Mouse (Mus musculus) megakaryocyte, embryonic 14.5 days (primary cell): ENCODE measurements at regions not wholly inside any gene's neighbourhood (a gene's known extent, or its start where the extent isn't known, plus 50 kb on each side); places are given as distances from the start of the nearest gene placed in this dataset.

Source experiments
- H3K27me3 ChIP-seq: replicated peaks from 2 replicates; pipeline ENCODE3; 2012; ENCODE audit warnings: inconsistent platforms
- H3K36me3 ChIP-seq: replicated peaks from 2 replicates; pipeline ENCODE3; 2012; ENCODE audit warnings: low read length, inconsistent platforms, mixed read lengths
- H3K4me1 ChIP-seq: 2 replicates; pipeline ENCODE4 v1.6.1; 2012; ENCODE audit warnings: inconsistent platforms
- H3K4me3 ChIP-seq: replicated peaks from 2 replicates; pipeline ENCODE3; 2012; ENCODE audit warnings: moderate library complexity, mild to moderate bottlenecking, inconsistent platforms
- H3K9me3 ChIP-seq: 2 replicates; pipeline ENCODE4 v1.6.1; 2012; ENCODE audit warnings: inconsistent platforms
- FLI1 ChIP-seq: IDR thresholded peaks from 2 replicates; pipeline ENCODE4 v1.6.1; 2012; ENCODE audit warnings: low read length, inconsistent platforms, mixed read lengths
- GATA1 ChIP-seq: IDR thresholded peaks from 3 replicates; pipeline ENCODE4 v1.6.1; 2012; ENCODE audit warnings: mixed read lengths, low read length, inconsistent platforms, borderline replicate concordance

- no peak overlapping the region for H3K4me3 ChIP-seq
- peaks cover 28% of the 10 kb centered on the region for H3K9me3 ChIP-seq
- H3K36me3 ChIP-seq: no peaks in the 10 kb centered on the region
- H3K4me1 ChIP-seq: no peaks in the 10 kb centered on the region
- H3K27me3 ChIP-seq: no peaks in the 10 kb centered on the region
- TF ChIP-seq FLI1: no peak
- TF ChIP-seq GATA1: no peak
These were observed 593.1 kb upstream of the Cdh11 start for GRCm38 (mm10) chr8:103378545-103378944.

- no peaks in the 10 kb centered on the region for H3K36me3 ChIP-seq
- no peak for TF ChIP-seq FLI1
- TF ChIP-seq GATA1: no peak
These were observed 596.1 kb upstream of the Cdh11 start for GRCm38 (mm10) chr8:103381575-103381974.

GRCm38 (mm10) chr8:103391359-103391758 lies 605.9 kb upstream of the Cdh11 start:
- peaks cover 7% of the 10 kb centered on the region for H3K9me3 ChIP-seq
- no peaks in the 10 kb centered on the region for H3K4me1 ChIP-seq
- H3K27me3 ChIP-seq: no peaks in the 10 kb centered on the region
- no peak overlapping the region for H3K4me3 ChIP-seq
- TF ChIP-seq GATA1 (no peak), FLI1 (no peak)
- no peaks in the 10 kb centered on the region for H3K36me3 ChIP-seq

More at GRCm38 (mm10) chr8:103381575-103381974, 596.1 kb upstream of the Cdh11 start:
- H3K4me3 ChIP-seq: no peak overlapping the region
- peaks cover 20% of the 10 kb centered on the region for H3K9me3 ChIP-seq
- H3K27me3 ChIP-seq: no peaks in the 10 kb centered on the region
- H3K4me1 ChIP-seq: no peaks in the 10 kb centered on the region

- TF ChIP-seq GATA1 (no peak), FLI1 (no peak)
- Histone ChIP-seq H3K4me3 (no peak overlapping the region), H3K9me3 (peaks cover 17% of the 10 kb centered on the region), H3K27me3 (no peaks in the 10 kb centered on the region), H3K36me3 (no peaks in the 10 kb centered on the region), H3K4me1 (no peaks in the 10 kb centered on the region)
These were observed 609.9 kb upstream of the Cdh11 start for GRCm38 (mm10) chr8:103395316-103395715.

GRCm38 (mm10) chr8:103398179-103398578 lies 612.7 kb upstream of the Cdh11 start:
- peaks cover 24% of the 10 kb centered on the region; the same call in 1 of the 2 replicates for H3K9me3 ChIP-seq
- TF ChIP-seq GATA1: no peak
- no peak for TF ChIP-seq FLI1
- H3K4me3 ChIP-seq: no peak overlapping the region
- no peaks in the 10 kb centered on the region for H3K27me3 ChIP-seq
- H3K36me3 ChIP-seq: no peaks in the 10 kb centered on the region
- H3K4me1 ChIP-seq: no peaks in the 10 kb centered on the region

DNA sequence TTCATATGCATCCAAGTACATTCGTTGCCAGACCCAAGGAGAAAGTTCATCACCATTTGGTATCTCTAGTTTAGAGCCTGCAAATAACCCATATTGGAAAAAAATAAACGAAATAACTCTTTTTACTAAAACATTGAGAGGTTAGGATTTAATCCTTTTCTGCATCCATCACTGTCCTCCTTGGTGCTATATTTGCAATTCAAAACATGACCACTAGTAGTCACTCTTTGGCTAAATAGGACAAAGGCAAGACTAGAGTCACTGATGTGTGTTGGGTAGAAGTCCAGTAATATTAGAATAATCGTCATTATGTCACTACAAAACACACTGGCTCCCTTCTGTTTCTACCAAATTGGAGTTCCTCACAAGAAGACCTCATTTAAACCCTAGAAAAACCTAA lies 614.0 kb upstream of the Cdh11 start:
- H3K4me1 ChIP-seq: no peaks in the 10 kb centered on the region
- no peak overlapping the region for H3K4me3 ChIP-seq
- H3K27me3 ChIP-seq: no peaks in the 10 kb centered on the region
- no peak for TF ChIP-seq FLI1
- no peak for TF ChIP-seq GATA1
- peaks cover 29% of the 10 kb centered on the region; the same call in 1 of the 2 replicates for H3K9me3 ChIP-seq
- H3K36me3 ChIP-seq: no peaks in the 10 kb centered on the region

DNA sequence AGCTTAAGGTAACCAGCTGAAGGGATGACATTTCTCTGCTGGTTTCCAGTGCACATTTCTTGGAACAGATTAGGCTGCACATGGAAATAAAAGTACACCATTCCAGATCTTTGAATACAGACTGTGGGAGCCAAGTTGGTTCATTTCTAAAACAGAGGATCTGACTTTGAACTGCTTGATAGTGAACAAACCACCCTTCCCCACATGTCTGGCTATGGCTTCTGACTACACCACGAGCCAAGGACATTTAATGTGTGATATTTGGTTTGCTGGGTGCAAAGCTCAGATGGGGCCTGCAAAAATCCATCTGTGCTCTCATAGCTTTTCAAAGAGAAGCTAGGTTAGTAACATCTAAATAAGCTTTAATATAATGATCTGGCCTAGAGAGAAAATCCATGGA lies 614.7 kb upstream of the Cdh11 start:
- TF ChIP-seq GATA1 (no peak), FLI1 (no peak)
- Histone ChIP-seq H3K9me3 (peaks cover 29% of the 10 kb centered on the region; the same call in 1 of the 2 replicates), H3K27me3 (no peaks in the 10 kb centered on the region), H3K36me3 (no peaks in the 10 kb centered on the region), H3K4me3 (no peak overlapping the region), H3K4me1 (no peaks in the 10 kb centered on the region)

DNA sequence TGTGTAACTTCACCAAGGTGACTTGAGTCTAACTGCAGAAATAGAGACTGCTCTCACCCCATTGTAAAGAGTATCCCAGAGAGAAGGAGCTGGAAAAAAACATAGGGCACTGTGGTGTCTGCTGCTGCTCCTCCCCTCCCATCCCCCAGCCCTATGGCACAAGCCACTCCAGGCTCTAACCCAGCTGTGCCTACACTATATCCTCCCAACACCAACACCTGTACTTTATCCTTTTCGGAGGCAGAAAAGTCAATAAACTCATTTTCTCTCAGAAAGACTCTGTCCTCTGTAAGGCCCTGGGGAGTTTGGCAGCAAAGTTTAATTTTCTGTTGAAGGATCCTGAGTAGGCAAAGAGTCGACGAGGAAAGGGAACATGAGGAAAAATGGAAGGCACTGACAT lies 617.3 kb upstream of the Cdh11 start:
- Histone ChIP-seq H3K4me3 (no peak overlapping the region), H3K4me1 (no peaks in the 10 kb centered on the region), H3K27me3 (no peaks in the 10 kb centered on the region), H3K36me3 (no peaks in the 10 kb centered on the region), H3K9me3 (peaks cover 50% of the 10 kb centered on the region)
- no peak for TF ChIP-seq GATA1
- TF ChIP-seq FLI1: no peak

DNA sequence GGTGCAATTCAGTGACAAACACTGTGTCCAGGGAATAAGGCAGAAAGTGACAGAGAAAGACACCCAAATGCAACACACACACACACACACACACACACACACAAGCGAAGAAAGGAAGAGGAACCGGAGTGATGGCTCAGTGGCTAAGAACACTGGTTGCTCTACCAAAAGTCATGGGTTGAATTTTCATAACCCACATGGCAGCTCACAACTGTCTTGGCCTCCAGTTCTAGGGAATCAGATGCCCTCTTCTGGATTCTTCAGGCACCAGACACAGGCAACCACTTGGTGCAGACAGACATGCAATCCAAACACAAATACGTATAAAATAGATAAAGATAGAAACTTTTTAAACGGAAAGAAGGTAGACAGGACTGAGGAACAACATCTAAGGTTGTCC lies 618.4 kb upstream of the Cdh11 start:
- Histone ChIP-seq H3K36me3 (no peaks in the 10 kb centered on the region), H3K4me3 (no peak overlapping the region), H3K27me3 (no peaks in the 10 kb centered on the region), H3K4me1 (no peaks in the 10 kb centered on the region), H3K9me3 (peaks cover 47% of the 10 kb centered on the region)
- TF ChIP-seq FLI1: no peak
- no peak for TF ChIP-seq GATA1

GRCm38 (mm10) chr8:103405787-103406186 lies 620.3 kb upstream of the Cdh11 start:
- Histone ChIP-seq H3K4me1 (no peaks in the 10 kb centered on the region), H3K4me3 (no peak overlapping the region), H3K36me3 (no peaks in the 10 kb centered on the region), H3K27me3 (no peaks in the 10 kb centered on the region), H3K9me3 (peaks cover 60% of the 10 kb centered on the region)
- TF ChIP-seq GATA1 (no peak), FLI1 (no peak)

DNA sequence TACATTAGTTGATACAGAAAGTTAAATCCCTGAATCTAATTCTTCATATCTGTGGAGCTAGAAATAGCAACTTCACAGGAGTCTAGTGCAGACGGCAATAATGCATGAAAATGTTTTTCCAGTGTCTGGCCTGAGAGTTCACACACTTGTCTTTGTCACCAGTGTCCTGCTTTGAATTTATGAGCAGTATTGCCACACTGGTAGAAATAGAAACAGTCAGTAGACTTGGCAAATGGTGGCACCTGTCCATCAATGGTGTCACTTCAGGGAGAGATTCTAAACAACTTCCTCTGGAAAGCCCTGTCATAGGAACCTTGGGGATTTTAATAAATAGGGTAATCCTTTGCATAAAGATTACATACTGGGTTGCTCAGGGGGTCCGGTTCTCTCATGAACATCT lies 621.5 kb upstream of the Cdh11 start:
- no peaks in the 10 kb centered on the region for H3K4me1 ChIP-seq
- H3K9me3 ChIP-seq: peaks cover 62% of the 10 kb centered on the region
- no peak overlapping the region for H3K4me3 ChIP-seq
- TF ChIP-seq GATA1 (no peak), FLI1 (no peak)
- no peaks in the 10 kb centered on the region for H3K27me3 ChIP-seq
- no peaks in the 10 kb centered on the region for H3K36me3 ChIP-seq
